Mouse (Mus musculus): Measurements from ENCODE around the gene Gm6034. TPM values are rescaled to one million over a fixed set of nuclear protein-coding genes. Genes with fewer than 3 reads are reported as not detected.
A peak's percentile ranks its signal among the peaks of the same experiment; 100 is the strongest.
"Not testable (repeated sequence)": the region's sequence is repeated elsewhere in the genome, so short reads cannot be mapped to it uniquely, and the experiment has no call there.

The Gm6034 gene
- polyA plus RNA-seq, 1 experiment = not detected

DNA sequence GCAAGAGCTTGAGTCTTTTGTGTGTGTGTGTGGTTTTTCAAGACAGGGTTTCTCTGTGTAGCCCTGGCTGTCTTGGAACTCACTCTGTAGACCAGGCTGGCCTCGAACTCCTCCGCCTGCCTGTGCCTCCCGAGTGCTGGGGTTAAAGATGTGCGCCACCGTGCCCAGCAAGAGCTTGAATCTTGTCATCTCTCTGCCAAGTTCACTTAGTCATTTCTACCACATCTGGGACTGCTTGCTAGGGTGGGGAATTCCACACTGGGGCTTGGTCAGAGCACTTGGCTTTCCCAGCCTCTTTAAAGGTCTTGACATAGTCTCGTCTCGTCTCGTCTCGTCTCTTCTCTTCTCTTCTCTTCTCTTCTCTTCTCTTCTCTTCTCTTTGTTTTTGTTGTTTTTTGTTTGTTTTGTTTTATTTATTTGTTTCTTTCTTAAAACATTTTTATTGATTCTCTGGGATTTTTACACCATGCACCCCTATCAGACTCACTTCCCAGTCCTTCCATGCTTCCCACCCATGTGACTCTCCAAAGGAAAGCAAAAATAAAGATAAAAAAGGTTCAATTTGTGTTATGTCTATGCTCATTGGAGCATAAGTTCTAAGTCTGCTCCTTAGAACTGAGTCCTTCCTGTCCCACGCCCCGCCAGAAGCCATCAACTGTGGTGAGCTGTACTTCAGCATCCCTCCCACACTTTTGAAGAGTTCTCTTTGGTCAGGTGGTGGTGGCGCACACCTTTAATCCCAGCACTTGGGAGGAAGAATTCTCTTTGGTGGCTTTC is 41.5 kb upstream of the Gm6034 start:
- Histone ChIP-seq H3K4me1 (ENCODE audit: control insufficient read depth, insufficient read depth, low read length) (peaks cover 5% of the 10 kb centered on the region), H3K27ac (ENCODE audit: insufficient read depth, low read length) (no peak overlapping the region), H3K4me3 (ENCODE audit: insufficient read depth, low read length) (no peak overlapping the region)
- no peak for TF ChIP-seq POLR2A (IDR thresholded peaks at IDR 0.05; ENCODE audit: extremely low read depth, insufficient read depth, low read length)

DNA sequence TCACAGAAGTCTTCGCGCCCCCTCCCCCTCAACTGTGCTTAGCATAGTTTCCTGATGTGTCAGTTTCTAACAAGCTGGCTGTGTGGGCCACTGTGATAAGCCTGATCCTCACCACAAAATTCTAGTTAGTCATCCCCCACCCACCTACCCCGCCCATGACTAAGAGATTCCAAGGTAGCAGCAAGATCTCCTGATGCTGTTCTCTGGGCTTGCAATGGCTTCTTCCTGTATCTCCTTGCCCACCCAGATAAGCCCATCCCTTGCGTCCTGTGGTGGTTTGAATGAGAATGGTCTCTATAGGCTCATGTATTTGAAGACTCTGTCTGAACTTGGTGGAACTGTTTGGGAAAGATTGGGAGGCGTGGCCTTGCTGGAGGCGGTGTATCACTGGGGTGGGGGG is 40.8 kb upstream of the Gm6034 start:
- Histone ChIP-seq H3K27ac (ENCODE audit: insufficient read depth, low read length) (peak overlapping the region; percentile 70), H3K4me3 (ENCODE audit: insufficient read depth, low read length) (no peak overlapping the region), H3K4me1 (ENCODE audit: control insufficient read depth, insufficient read depth, low read length) (peaks cover 5% of the 10 kb centered on the region)
- TF ChIP-seq CTCF (IDR thresholded peaks at IDR 0.05; ENCODE audit: extremely low read depth, insufficient read depth, low read length) = no peak
- TF ChIP-seq POLR2A (IDR thresholded peaks at IDR 0.05; ENCODE audit: extremely low read depth, insufficient read depth, low read length) = no peak

DNA sequence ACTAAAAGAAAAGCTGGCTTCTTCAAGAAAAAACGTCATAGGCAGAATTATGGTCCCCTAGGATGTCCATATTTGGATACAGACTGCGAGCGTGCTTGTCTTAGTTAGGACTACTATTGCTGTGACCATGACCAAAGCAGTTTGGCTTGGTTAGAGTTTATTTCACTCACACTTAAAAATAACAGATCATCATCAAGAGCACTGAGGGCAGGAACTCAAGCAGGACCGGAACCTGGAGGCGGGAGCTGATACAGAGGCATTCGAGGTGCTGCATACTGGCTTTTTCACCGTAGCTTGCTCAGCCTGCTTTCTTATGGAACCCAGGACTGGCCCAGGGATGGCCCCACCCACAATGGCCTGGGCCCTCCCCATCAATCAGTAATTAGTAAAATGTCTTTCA is 39.4 kb upstream of the Gm6034 start:
- H3K27ac ChIP-seq (ENCODE audit: insufficient read depth, low read length) = no peak overlapping the region
- TF ChIP-seq CTCF (IDR thresholded peaks at IDR 0.05; ENCODE audit: extremely low read depth, insufficient read depth, low read length) = no peak
- no peak for TF ChIP-seq POLR2A (IDR thresholded peaks at IDR 0.05; ENCODE audit: extremely low read depth, insufficient read depth, low read length)
- peaks cover 5% of the 10 kb centered on the region for H3K4me1 ChIP-seq (ENCODE audit: control insufficient read depth, insufficient read depth, low read length)
- no peak overlapping the region for H3K4me3 ChIP-seq (ENCODE audit: insufficient read depth, low read length)

DNA sequence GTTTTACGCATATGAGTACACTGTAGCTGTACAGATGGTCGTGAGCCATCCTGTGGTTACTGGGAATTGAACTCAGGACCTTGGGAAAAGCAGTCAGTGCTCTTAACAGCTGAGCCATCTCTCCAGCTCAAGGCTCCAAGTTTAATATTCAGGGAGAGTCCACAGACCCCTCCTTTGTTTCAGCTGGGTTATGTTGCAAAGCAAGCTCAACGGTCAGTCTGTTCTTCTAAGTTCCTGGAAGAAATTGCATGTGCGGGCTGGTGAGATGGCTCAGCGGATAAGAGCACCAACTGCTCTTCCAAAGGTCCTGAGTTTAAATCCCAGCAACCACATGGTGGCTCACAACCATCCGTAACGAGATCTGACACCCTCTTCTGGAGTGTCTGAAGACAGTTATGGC is 38.4 kb upstream of the Gm6034 start:
- not testable (repeated sequence) for H3K27ac ChIP-seq (ENCODE audit: insufficient read depth, low read length); H3K4me3 ChIP-seq (ENCODE audit: insufficient read depth, low read length); H3K4me1 ChIP-seq (ENCODE audit: control insufficient read depth, insufficient read depth, low read length)

DNA sequence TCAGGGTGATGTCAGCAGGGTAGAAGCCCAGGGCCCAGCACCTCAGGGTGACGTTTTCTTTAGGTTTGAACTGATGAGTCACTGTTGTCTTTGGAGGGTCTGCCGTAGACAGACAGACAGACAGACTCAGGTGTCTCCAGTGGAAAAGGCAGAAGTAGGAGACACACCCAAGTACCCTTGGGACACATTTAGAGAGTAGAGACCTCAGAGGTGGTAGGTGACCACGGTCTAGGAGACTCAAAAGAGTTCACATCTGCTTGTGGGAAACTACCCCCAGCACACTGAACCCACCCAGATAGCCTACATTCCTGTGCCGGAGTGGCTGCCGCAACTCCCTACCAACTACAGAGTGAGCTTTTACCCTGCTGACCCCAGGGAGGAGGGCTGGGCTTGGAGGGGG is 27.8 kb upstream of the Gm6034 start:
- Histone ChIP-seq H3K4me3 (ENCODE audit: insufficient read depth, low read length) (no peak overlapping the region), H3K27ac (ENCODE audit: insufficient read depth, low read length) (no peak overlapping the region), H3K4me1 (ENCODE audit: control insufficient read depth, insufficient read depth, low read length) (no peaks in the 10 kb centered on the region)
- TF ChIP-seq POLR2A (IDR thresholded peaks at IDR 0.05; ENCODE audit: extremely low read depth, insufficient read depth, low read length) (no peak), CTCF (IDR thresholded peaks at IDR 0.05; ENCODE audit: extremely low read depth, insufficient read depth, low read length) (no peak)

DNA sequence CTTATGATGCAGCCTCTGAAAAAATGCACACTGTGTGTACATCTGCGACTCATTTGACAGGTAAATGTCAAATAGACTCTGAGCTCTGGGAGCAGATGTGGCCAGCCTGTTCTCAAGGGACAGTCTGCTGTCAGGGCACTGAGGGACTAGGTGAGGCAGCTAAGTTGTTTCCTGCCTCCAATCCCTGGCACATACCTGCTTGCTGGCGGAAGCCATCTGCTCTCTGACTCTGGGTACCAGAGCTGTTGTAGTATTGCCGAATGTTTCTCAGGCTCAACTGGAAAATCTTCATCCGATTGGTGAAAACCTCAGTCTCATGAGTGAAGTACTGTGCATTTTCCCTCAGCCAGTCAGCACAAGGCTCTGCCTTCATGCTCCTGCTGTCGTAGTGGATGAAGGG is 25.7 kb upstream of the Gm6034 start:
- H3K4me1 ChIP-seq (ENCODE audit: control insufficient read depth, insufficient read depth, low read length) = no peaks in the 10 kb centered on the region
- no peak overlapping the region for H3K4me3 ChIP-seq (ENCODE audit: insufficient read depth, low read length)
- TF ChIP-seq CTCF (IDR thresholded peaks at IDR 0.05; ENCODE audit: extremely low read depth, insufficient read depth, low read length) (no peak), POLR2A (IDR thresholded peaks at IDR 0.05; ENCODE audit: extremely low read depth, insufficient read depth, low read length) (no peak)
- H3K27ac ChIP-seq (ENCODE audit: insufficient read depth, low read length) = no peak overlapping the region

DNA sequence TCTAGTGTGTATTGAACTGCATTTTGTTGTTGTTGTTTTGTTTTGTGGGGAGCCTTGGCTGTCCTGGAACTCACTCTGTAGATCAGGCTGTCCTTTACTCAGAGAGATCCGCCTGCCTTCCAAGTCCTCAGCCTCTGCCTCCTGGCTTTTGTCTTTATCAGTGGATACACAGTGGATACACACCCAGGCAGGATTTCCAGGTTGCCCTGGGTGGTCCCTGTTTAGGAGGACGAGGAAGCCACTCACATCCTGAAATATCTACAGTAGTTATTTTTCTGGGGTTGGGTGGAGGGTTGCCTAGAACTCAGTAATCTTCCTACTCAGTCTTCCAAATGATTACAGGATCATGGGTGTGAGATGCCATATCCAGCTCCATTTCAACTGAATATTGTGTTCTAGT is 23.8 kb upstream of the Gm6034 start:
- TF ChIP-seq POLR2A (IDR thresholded peaks at IDR 0.05; ENCODE audit: extremely low read depth, insufficient read depth, low read length) = no peak
- TF ChIP-seq CTCF (IDR thresholded peaks at IDR 0.05; ENCODE audit: extremely low read depth, insufficient read depth, low read length) = no peak
- Histone ChIP-seq H3K27ac (ENCODE audit: insufficient read depth, low read length) (no peak overlapping the region), H3K4me3 (ENCODE audit: insufficient read depth, low read length) (no peak overlapping the region), H3K4me1 (ENCODE audit: control insufficient read depth, insufficient read depth, low read length) (peaks cover under 1% of the 10 kb centered on the region; the same call in 1 of the 2 replicates)

DNA sequence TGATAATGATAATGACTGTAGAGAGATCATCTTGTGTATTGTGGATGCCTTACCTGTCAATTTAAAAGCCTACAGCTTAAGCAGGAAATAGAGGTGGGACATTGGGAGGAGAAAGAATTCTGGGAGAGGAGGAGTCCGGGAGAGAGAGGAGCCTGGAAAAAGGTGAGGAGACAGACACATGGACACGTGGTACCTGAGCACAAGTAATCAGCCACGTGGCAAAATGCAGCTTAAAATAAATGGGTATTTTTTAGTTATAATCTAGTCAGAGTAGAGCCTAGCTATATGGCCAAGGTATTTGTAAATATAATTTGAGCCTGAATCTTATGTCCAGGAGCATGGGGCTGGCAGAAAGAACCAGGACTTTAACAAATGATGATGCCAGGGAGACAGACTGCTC is 23.2 kb upstream of the Gm6034 start:
- Histone ChIP-seq H3K4me1 (ENCODE audit: control insufficient read depth, insufficient read depth, low read length) (peaks cover 2% of the 10 kb centered on the region; the same call in 1 of the 2 replicates), H3K27ac (ENCODE audit: insufficient read depth, low read length) (no peak overlapping the region), H3K4me3 (ENCODE audit: insufficient read depth, low read length) (no peak overlapping the region)
- TF ChIP-seq POLR2A (IDR thresholded peaks at IDR 0.05; ENCODE audit: extremely low read depth, insufficient read depth, low read length) (no peak), CTCF (IDR thresholded peaks at IDR 0.05; ENCODE audit: extremely low read depth, insufficient read depth, low read length) (no peak)

DNA sequence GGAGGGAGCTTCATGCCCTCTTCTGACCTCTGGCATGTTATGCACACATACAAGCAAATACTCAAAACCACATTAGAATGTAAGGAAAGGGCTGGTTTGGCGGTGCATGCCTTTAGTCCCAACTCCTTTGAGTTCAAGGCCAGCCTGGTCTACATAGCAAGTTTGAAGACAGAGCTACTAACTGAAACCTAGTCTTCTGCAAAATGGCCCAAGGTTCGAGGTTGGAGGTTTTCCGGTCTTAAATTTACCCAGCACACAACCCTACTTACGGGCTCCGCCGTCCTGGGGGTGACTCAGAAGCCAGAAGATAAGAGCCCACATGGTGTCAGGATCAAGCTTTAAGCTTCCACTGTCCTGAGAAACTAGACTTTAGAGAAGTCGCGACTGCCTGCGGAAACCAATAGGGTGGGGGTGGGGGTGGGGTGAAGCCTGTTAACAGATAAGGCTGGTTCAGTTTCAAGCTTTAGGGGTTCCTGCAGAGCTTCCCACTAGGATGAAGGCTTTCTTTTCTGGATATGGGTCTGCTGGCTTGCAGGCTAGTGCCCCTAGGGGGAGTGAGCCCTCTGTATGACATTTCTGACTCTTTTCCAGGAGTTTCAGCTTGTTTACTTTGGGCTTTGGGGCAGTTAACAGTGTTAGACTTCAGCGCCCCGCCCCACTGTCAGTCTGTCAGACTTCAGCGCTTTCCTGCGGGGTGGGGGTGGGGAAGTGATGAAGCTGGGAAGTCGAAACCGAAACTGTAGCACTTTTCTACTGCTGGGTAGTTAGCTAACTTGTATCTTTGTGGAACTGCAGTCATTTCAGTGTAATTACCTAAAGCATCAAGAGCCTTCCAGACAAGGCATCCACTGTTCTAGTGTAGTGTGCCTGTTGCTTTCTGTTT is 22.3 kb upstream of the Gm6034 start, which contains the start of gene H2-T24:
H2-T24 (minus strand) TSS at position 370 of the 883 bp plus-strand sequence.
- peak within 1 kb of the TSS; percentile 66 for H3K27ac ChIP-seq (ENCODE audit: insufficient read depth, low read length)
- H3K4me3 ChIP-seq (ENCODE audit: insufficient read depth, low read length) = no peak within 1 kb of the TSS

DNA sequence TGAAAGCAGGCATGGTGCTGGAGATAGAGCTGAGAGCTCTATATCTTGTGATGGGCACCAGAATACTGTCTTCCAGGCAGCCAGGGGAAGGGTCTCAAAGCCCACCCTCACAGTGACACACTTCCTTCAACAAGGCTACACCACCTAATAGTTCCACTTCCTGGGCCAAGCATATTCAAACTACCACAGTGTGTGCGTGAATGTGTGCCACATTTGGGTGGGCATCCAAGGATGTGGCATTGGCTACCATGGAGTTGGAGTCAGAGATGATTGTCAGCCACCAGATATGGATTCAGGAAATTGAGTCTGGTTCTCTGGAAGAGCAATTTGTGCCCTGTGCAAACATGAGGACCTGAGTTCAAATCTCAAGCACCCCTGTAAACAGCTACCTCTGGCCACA is 21.5 kb upstream of the Gm6034 start:
- no peak overlapping the region for H3K4me3 ChIP-seq (ENCODE audit: insufficient read depth, low read length)
- 0 out of 2 replicates have a peak overlapping the region, but pooled peaks have one; percentile 12 for H3K27ac ChIP-seq (ENCODE audit: insufficient read depth, low read length)
- TF ChIP-seq CTCF (IDR thresholded peaks at IDR 0.05; ENCODE audit: extremely low read depth, insufficient read depth, low read length) (no peak), POLR2A (IDR thresholded peaks at IDR 0.05; ENCODE audit: extremely low read depth, insufficient read depth, low read length) (no peak)
- peaks cover 4% of the 10 kb centered on the region for H3K4me1 ChIP-seq (ENCODE audit: control insufficient read depth, insufficient read depth, low read length)

More for the DNA sequence above, 22.3 kb upstream of the Gm6034 start, which contains the start of gene H2-T24:
- no peak for TF ChIP-seq POLR2A (IDR thresholded peaks at IDR 0.05; ENCODE audit: extremely low read depth, insufficient read depth, low read length)
- TF ChIP-seq CTCF (IDR thresholded peaks at IDR 0.05; ENCODE audit: extremely low read depth, insufficient read depth, low read length) = no peak
- H3K4me1 ChIP-seq (ENCODE audit: control insufficient read depth, insufficient read depth, low read length) = peaks cover 4% of the 10 kb centered on the region

Data from cortical plate, adult 2 months (tissue).